Mouse (Mus musculus): ENCODE results near the gene Brox. TPM values are rescaled to one million over a fixed set of nuclear protein-coding genes. Genes with fewer than 3 reads are reported as not detected.

The Brox gene
- total RNA-seq, 2 experiments from 2014 or later, result 49.3 to 51.3 TPM

Other genes starting within 250 kb of the Brox start
- gene Disp1, start 75.7 kb downstream of the Brox start, total RNA-seq (2021), result 1 to 10 TPM; 5.4 to 7.3 TPM
- 10 to 100 TPM; 47.5 to 51.5 TPM for gene Aida, start 679 bp downstream of the Brox start, total RNA-seq (2021)
- gene Mia3, start 72.3 kb upstream of the Brox start, total RNA-seq (2021), result 100 to 1,000 TPM; 225 to 235 TPM
- gene Taf1a, start 91.7 kb upstream of the Brox start, total RNA-seq (2021), result 10 to 100 TPM; 16.2 to 17.5 TPM
- 1 to 10 TPM in 1 of 2 experiments, under 1 TPM in 1; 0.30 to 1.3 TPM for gene Hhipl2, start 120.9 kb upstream of the Brox start, total RNA-seq (2021)

All from left cerebral cortex, postnatal 25 days (tissue).